Comparison of ENCODE assay signal across 7 mouse cellular contexts in the genomic region with DNA sequence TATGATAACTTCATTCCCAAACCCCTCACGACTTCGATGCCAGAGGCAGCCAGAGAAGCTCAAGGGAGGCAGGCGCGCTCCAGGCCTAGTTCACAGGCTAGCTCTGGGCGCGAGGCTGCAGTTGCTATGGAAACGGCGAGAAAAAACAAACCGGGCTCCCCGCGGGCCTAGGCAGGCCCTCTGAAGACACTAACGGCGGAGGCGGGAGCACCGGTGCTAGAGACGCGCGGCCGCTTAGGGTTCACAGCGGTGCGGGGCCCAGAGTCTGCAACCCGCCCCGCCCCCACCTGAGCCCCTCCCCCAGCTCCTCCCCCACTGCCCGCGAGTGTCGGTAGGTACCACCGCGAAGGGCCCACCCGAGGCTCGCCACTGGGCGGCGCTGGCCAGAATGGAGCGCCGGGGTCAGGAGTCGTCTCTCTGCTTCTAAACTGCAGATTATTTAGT. TPM values are rescaled to one million over a fixed set of nuclear protein-coding genes. Genes with fewer than 3 reads are reported as not detected.
DNase-seq lines count a peak whose midpoint lies in the region; ATAC-seq lines count a peak whose summit lies in the region.

No protein-coding gene starts in this region.

- peak; percentile 74 for DNase-seq in adrenal gland, postnatal 10 days
- peak; percentile 70 to 72 for DNase-seq in cerebellum, postnatal 14 days
- peak; percentile 42 to 55 for DNase-seq in frontal cortex, postnatal 25 days (ENCODE audit: low spot score in 2 of 2)
- peak; percentile 62 to 86 for DNase-seq in left cerebral cortex, postnatal 10 days (ENCODE audit: extremely low spot score in 1 of 2, low spot score in 2 of 2)
- peak; percentile 63 to 68 for DNase-seq in right cerebral cortex, postnatal 36 days (ENCODE audit: low spot score in 2 of 2)

- H3K9me3 ChIP-seq in intestine, embryonic 16.5 days (ENCODE audit: control insufficient read depth, low read length) = no peaks in the 10 kb centered on the region

- H3K4me2 ChIP-seq in intestine, embryonic 16.5 days (ENCODE audit: low read depth, low read length) = peak overlapping the region; percentile 96

- H3K27me3 ChIP-seq in intestine, embryonic 16.5 days (replicated peaks; ENCODE audit: control insufficient read depth, insufficient read depth, low read length) = peaks cover 14% of the 10 kb centered on the region

- peak; percentile 85 for ATAC-seq in intestine, embryonic 16.5 days
- ATAC-seq in megakaryocyte progenitor cell, adult 5-6 weeks (replicated peaks; ENCODE audit: poor library complexity) = peak; percentile 63

- intact Hi-C loops in left cerebral cortex, postnatal 10 days (cut with DNase I) = loop anchor here (5.0 kb wide), 1 partner anchor 47 kb away; no protein-coding TSS in a partner anchor

- H3K36me3 ChIP-seq in intestine, embryonic 16.5 days (ENCODE audit: control insufficient read depth, insufficient read depth, low read length) = no peaks in the 10 kb centered on the region

- under 1% methylated on average over 34 of the region's 35 CpGs for WGBS in intestine, embryonic 16.5 days

- H3K27ac ChIP-seq in intestine, embryonic 16.5 days (ENCODE audit: low read length) = no peak overlapping the region

- H3K4me1 ChIP-seq in intestine, embryonic 16.5 days (ENCODE audit: control insufficient read depth, insufficient read depth, low read length) = peaks cover 9% of the 10 kb centered on the region; the same call in 1 of the 2 replicates

- H3K4me3 ChIP-seq in intestine, embryonic 16.5 days (ENCODE audit: low read length) = peak overlapping the region; percentile 59

- peak overlapping the region; percentile 46; the same call in 1 of the 2 replicates for H3K9ac ChIP-seq in intestine, embryonic 16.5 days (ENCODE audit: low read depth, low read length)

RNA-seq across cellular contexts. Expression of a gene that starts 0.7 kb away (rescaled TPM):
- under 1 TPM; 0.58 to 0.99 TPM for total RNA-seq in adrenal gland, postnatal 10 days (2021)
- polyA plus RNA-seq in intestine, embryonic 16.5 days (2015; fragmentation: Nextera tagmentation; extraction: Ambion mirVana) = 0.45 and 0.98 TPM in 2 replicates
- 1 to 10 TPM; 6.7 to 9.4 TPM for total RNA-seq in left cerebral cortex, postnatal 10 days (2021)
- not detected in 2 replicates for total RNA-seq in megakaryocyte progenitor cell, adult 5-6 weeks (2015)
- total RNA-seq in megakaryocyte progenitor cell, adult 5-6 weeks (2017) = not detected in 2 replicates

RNA-seq across cellular contexts. Expression of a gene that starts 35.0 kb away (rescaled TPM):
- total RNA-seq in adrenal gland, postnatal 10 days (2021) = 10 to 100 TPM; 45.6 to 73.5 TPM
- 15.8 and 17.1 TPM in 2 replicates for polyA plus RNA-seq in intestine, embryonic 16.5 days (2015; fragmentation: Nextera tagmentation; extraction: Ambion mirVana)
- total RNA-seq in left cerebral cortex, postnatal 10 days (2021) = 10 to 100 TPM; 45.9 to 46.9 TPM
- 20.8 and 31.7 TPM in 2 replicates for total RNA-seq in megakaryocyte progenitor cell, adult 5-6 weeks (2015)
- total RNA-seq in megakaryocyte progenitor cell, adult 5-6 weeks (2017) = 11.7 and 12.2 TPM in 2 replicates
